Mouse (Mus musculus) cortical plate, adult 2 months (tissue): ENCODE results near the gene Actn1.

ENCODE experiments used
- CTCF ChIP-seq: fragments of 200-500 bp; IDR thresholded peaks from 2 replicates; pipeline ENCODE4 v1.5.1; 2011; ENCODE audit warnings: mild to moderate bottlenecking, control low read depth, low read length; ENCODE audit not compliant: insufficient read depth; ENCODE audit errors: extremely low read depth
- POLR2A ChIP-seq: fragments of 200-500 bp; IDR thresholded peaks from 2 replicates; pipeline ENCODE4 v1.6.1; 2011; ENCODE audit warnings: mild to moderate bottlenecking, low read length, control low read depth; ENCODE audit not compliant: insufficient read depth; ENCODE audit errors: extremely low read depth

GRCm38 (mm10) chr12:80218784-80219183 is 41.4 kb downstream of the Actn1 start:
- no peak for TF ChIP-seq CTCF
- no peak for TF ChIP-seq POLR2A
